Mouse (Mus musculus) olfactory bulb, adult 2 months (tissue): ENCODE measurements around the gene Dnal4. TPM values are rescaled to one million over a fixed set of nuclear protein-coding genes. Genes with fewer than 3 reads are reported as not detected.
"Not testable (repeated sequence)": the region's sequence is repeated elsewhere in the genome, so short reads cannot be mapped to it uniquely, and the experiment has no call there.

ENCODE experiments used
- H3K27ac ChIP-seq: fragments of 200-500 bp; 2 replicates; pipeline ENCODE4 v1.5.1; 2012; ENCODE audit warnings: low read depth, low read length; ENCODE audit not compliant: insufficient read depth
- H3K4me1 ChIP-seq: fragments of 200-500 bp; 2 replicates; pipeline ENCODE4 v1.6.1; 2012; ENCODE audit warnings: low read length; ENCODE audit not compliant: control insufficient read depth, insufficient read depth
- H3K4me3 ChIP-seq: fragments of 200-500 bp; 2 replicates; pipeline ENCODE4 v1.5.1; 2012; ENCODE audit warnings: mild to moderate bottlenecking, low read depth, low read length, moderate library complexity; ENCODE audit not compliant: insufficient read depth
- CTCF ChIP-seq: fragments of 200-500 bp; IDR thresholded peaks from 2 replicates; pipeline ENCODE4 v1.5.1; 2012; ENCODE audit warnings: low read depth, mild to moderate bottlenecking, low read length, moderate library complexity; ENCODE audit not compliant: insufficient read depth
- POLR2A ChIP-seq: fragments of 200-500 bp; IDR thresholded peaks from 2 replicates; pipeline ENCODE4 v1.6.1; 2012; ENCODE audit warnings: mild to moderate bottlenecking, low read depth, low read length, moderate library complexity; ENCODE audit not compliant: insufficient read depth
- WGBS: fragments of 180-500 bp; shearing (Covaris S2); methylation state at CpG from one replicate; pipeline ENCODE4 v1.1.7; 2018; 5-methylcytosine and 5-hydroxymethylcytosine counted together
- polyA plus RNA-seq: library from polyadenylated mRNA; stranded (reverse); fragments of >200 nt; gene quantifications from 2 replicates; pipeline ENCODE4 v1.2.4, GENCODE M21; 2012; ENCODE audit warnings: low replicate concordance; ENCODE audit not compliant: missing spikeins, insufficient read depth, insufficient read length

Gene Dnal4
- not detected in 2 replicates for polyA plus RNA-seq

DNA sequence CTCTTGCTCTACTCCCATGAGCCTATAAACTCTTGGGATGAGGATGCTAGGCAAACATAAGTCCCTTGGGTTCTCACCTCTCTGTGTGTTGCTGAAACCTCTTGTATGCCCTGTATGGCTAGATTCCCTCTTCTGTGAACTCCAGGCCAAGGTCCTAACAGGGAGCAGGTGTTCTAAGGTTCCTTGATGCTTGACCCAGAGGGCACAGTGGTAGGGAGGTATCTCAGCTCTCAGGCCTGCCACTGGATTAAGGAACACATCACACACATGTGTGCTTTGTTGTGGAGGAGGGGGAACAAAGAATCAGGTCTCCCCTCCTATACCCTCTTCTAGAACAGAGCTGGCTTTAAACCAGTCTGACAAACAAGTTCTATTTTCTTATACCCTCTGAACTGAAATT is at the start of gene Dnal4:
TSS of gene Dnal4 (minus strand) at position 101 of the 400 bp plus-strand sequence.
- Histone ChIP-seq H3K4me3 (no peak within 1 kb of the TSS), H3K27ac (no peak within 1 kb of the TSS), H3K4me1 (peaks cover 9% of the 10 kb centered on the region)
- no peak for TF ChIP-seq CTCF
- no peak for TF ChIP-seq POLR2A

DNA sequence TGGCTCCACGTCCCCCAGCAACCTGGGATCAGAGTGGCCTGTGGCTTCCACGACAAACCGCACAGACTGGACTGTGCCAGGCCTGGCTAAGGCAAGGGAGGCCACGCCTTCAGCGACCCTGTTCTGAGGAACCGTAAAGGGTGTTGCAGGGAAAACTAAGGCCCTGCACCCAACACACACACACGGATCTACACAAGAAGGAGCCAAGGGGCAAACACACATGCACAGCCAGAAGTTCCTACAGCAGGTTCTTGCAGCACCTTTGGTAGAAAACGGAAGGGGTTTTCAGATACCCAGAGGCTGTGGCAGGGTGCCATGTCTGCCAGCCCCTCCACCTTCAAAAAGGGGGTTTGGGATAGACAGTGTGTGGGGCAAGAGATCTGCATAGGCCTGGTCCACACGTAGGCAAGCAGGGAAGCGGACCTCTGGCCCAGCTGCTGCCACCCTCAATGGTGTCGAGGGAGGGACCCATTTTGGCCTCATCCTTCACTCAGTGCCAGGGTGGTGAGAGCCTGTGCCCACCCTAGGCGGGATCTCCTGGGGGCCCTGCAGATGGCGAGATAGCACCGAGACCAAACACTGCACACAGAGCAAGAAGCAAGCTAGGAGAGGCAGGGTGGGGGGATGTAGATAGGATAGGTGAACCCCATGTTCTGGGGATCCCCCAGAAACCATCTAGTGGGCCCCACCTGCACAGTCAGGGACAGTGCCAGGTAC is 49.6 kb upstream of the Dnal4 start:
- H3K4me1 ChIP-seq, result peaks cover 73% of the 10 kb centered on the region
- TF ChIP-seq POLR2A (no peak), CTCF (no peak)
- H3K27ac ChIP-seq, result no peak overlapping the region; the same call in none of the 2 replicates
- WGBS, result 48% methylated on average over 14 of the region's 14 CpGs
- peak overlapping the region; percentile 10; the same call in 1 of the 2 replicates for H3K4me3 ChIP-seq

DNA sequence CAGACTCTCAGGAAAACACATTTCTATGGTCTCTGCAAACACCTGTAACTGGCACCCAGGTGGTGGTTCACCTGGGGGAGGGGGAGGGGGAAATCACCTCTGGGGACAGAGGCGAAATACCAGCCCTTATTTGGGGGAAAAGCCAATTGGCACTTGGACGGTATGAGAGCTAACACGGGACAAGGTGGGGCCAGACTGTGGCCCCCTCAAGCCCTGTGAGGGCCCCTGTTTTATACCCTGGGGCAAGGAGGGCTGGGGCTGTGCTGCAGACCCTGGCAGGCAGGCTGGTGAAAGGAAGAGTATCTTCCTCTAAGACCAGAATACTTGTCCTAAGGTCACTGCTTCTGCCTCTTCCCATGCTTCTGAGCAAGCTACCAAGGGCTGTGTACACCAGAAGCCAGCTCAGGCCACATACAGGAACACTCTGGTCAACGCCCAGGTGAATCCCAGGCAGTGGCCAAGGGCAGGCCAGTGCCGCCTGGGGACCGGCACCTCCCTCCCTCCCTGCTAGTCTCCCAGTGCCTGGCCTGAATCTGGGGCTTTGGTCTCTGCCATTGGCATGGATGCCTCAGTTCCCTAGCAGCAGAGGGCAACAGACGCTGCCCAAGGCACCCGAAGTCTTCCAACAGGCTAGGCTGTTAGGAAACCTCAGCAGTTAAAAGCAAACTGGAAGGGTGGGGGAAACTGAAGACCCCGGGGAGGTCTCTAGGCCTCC is 48.7 kb upstream of the Dnal4 start:
- H3K4me3 ChIP-seq, result no peak overlapping the region
- TF ChIP-seq POLR2A, result no peak
- TF ChIP-seq CTCF, result no peak
- peaks cover 70% of the 10 kb centered on the region for H3K4me1 ChIP-seq
- 61% methylated on average over 9 of the region's 9 CpGs for WGBS
- no peak overlapping the region for H3K27ac ChIP-seq

DNA sequence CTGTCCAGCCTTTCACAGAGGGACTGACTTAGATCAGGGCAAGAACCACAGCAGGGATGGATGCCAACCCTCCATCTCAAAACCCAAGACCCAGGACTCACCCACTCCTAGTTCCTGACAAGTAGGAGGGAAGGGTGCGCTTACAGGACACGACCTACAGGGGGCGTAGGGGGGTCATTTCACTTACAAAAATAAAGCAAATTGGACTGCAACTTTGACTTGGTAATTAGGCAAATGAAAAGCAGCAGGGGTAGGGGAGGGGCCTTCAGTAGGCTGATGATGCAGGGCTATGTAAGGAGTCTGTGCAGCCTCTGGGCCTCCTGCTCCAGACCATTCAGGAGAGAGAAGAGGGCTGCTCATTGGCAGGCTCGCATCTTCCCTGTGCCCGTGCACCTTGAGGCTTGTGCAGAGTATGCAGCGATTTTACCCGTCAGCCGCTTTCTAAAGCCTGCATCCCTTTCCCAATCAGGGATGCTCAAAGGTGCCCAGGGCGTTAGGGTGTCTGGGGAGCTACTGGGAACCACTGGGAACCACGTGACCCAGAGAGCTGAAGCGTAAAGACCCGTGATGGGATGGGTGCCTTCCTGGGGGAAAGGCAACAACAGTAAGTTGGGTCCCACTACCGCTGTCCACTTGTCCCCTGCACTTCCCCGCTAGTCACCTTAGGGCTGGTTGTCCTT is 47.6 kb upstream of the Dnal4 start:
- no peak overlapping the region for H3K27ac ChIP-seq
- H3K4me1 ChIP-seq, result peaks cover 70% of the 10 kb centered on the region
- WGBS, result 39% methylated on average over 14 of the region's 14 CpGs
- TF ChIP-seq CTCF (peak; percentile 36; the same call in 1 of the 2 replicates), POLR2A (no peak)
- no peak overlapping the region for H3K4me3 ChIP-seq

DNA sequence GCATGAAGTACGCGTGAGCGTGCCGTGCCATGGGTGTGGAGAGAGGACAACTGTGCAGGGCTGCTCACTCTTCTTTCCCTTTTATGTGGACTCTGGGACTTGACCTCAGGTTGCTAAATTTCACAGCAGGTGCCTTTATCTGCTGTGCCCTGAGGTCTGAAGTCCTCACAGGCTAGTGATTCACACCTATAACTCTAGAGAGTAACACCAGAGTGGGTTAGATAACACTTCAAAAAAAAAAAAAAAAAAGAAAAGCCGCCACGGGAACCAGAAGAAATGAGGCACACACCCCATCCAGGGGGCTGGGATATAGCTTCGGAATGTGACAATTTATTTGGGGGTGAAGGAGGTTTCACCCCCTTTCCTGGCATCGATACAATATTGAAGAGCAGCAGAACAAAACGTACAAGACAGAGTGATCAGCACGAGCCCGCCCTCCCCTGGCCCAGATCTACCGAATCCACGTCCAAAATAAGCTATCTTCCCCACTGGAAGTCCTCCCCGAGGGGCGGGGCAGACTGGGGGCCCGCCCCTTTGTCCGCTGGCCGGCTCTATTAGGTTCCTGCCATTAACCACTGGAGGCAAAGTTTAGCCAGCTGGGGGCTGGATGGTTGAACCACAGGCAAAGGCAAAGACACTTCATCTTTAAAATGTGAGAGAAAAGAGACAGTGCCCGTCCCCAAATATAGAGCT is 46.1 kb upstream of the Dnal4 start:
- peak overlapping the region; percentile 18; the same call in 1 of the 2 replicates for H3K27ac ChIP-seq
- TF ChIP-seq CTCF, result no peak
- no peak for TF ChIP-seq POLR2A
- WGBS, result 37% methylated on average over 19 of the region's 19 CpGs

DNA sequence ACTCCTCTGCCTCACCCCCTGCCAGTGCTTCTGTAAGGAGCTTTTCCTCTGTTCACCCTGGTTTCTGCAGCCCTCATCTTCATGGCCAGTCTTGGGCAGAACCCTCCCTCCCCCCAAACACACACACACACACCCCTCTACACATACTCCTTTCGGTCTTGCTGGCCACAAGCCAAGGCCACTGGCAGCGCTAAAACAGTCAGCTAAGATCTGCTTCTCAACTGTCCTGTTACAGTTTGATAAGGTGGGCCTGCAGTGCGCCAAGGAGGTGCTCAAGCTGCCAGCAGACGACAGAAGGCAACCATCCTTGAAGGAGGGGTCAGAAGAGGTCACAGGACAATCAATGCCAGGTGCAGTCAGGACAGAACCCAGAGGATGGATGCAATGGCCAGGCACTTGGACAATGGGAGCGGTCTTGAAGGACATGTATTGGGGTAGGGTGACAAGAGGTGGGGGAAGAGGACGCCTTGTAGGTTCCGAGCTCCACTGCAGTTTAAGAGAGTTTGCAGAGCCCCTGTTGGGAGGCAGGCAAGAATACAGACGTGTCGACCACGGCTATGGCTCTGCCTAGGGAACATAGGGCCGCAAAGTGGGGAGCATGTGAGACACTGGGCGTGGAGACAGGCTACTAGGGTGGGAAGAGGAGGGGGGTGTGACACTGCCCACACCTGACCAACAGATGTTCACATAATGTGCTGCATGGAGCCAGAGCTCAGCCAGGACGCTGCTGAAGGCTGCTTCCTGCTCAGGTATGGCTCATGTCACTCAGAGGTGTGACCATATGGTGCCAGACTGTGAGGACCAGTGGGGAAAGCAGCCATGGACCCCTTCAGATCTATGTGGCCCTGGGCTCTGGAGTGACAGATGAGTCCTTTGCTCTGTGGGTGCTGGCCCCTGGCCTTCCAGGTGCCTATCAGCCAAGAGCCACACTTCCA is 44.9 kb upstream of the Dnal4 start:
- Histone ChIP-seq H3K4me1 (peaks cover 44% of the 10 kb centered on the region), H3K27ac (no peak overlapping the region), H3K4me3 (no peak overlapping the region)
- 65% methylated on average over 13 of the region's 13 CpGs for WGBS
- TF ChIP-seq POLR2A (no peak), CTCF (no peak; the same call in 1 of the 2 replicates)

More for the DNA sequence above, 46.1 kb upstream of the Dnal4 start:
- H3K4me1 ChIP-seq, result peaks cover 56% of the 10 kb centered on the region
- H3K4me3 ChIP-seq, result no peak overlapping the region

DNA sequence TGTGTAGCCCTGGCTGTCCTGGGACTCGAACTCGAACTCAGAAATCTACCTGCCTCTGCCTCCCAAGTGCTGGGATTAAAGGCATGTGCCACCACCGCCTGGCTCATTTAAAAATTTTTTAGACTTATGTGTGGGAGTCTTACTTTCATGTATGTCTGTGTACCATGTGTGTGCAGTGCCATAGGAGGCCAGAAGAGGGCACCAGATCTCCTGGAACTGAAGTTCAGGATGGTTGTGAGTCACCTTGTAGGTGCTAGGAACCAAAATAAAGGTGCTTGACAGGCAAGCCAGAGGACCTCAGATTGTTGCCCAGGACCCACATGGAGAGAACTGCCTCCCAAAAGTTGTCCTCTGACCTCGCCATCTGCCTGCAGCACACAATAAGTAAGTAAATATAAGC is 40.7 kb upstream of the Dnal4 start:
- TF ChIP-seq CTCF (no peak), POLR2A (no peak)
- no peak overlapping the region for H3K4me3 ChIP-seq
- H3K27ac ChIP-seq, result no peak overlapping the region
- WGBS, result 93% methylated on average over 4 of the region's 4 CpGs
- peaks cover 20% of the 10 kb centered on the region for H3K4me1 ChIP-seq

DNA sequence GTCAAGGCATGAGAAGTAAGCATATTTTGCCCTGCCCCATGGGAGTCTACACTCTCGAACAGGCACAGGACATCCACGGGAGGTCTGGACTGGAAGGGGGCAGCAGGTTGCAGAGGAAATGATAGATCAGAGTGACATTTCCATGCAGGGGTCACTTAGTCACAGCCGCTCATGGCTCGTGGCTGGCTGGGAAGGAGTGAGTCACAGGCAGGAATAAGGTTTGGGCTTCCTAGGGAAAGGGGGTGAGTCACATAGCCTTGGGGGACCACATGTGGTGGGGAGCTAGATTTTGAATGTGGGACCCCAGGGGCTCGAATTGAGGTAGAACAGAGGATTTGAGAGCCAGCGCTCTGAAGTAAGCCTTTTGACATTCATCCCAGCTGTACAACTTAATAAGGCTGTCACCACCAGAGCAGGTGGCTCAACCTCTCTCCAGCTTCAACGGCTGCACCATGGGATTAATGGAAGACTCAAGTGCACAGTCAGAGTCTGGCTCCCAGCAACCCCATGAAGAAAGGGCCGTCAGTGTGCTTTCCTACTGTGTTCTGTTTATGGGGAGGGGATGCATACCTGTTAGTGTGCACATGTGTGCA is 36.1 kb upstream of the Dnal4 start:
- Histone ChIP-seq H3K4me1 (peaks cover 10% of the 10 kb centered on the region; the same call in 1 of the 2 replicates), H3K4me3 (no peak overlapping the region), H3K27ac (0 out of 2 replicates have a peak overlapping the region, but pooled peaks have one; percentile 11)
- TF ChIP-seq POLR2A (no peak), CTCF (no peak)
- WGBS, result 21% methylated on average over 8 of the region's 8 CpGs

DNA sequence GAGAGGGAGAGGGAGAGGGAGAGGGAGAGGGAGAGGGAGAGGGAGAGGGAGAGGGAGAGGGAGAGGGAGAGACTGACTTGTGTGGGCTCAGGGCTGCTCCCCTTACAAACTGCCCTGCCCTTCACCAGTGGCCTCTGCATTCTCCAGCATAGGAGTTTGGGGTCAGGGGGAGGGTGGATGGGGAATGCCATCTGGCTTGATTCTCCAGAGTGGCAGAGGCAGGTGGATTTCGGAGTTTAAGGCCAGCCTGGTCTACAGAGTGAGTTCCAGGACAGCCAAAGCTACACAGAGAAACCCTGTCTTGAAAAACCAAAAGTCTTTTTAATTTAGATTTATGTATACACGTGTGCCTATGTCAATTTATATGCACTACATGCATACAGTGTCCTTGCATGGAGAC is 35.2 kb upstream of the Dnal4 start:
- not testable (repeated sequence) for H3K4me3 ChIP-seq, H3K27ac ChIP-seq
- 68% methylated on average over 2 of the region's 2 CpGs for WGBS
- peaks cover 10% of the 10 kb centered on the region; the same call in 1 of the 2 replicates for H3K4me1 ChIP-seq
